Mouse (Mus musculus): ENCODE results near the gene Eif5a.

- TF ChIP-seq POLR2A (IDR thresholded peaks at IDR 0.05; ENCODE audit: borderline replicate concordance, low read depth, low read length) (no peak), CTCF (IDR thresholded peaks at IDR 0.05; ENCODE audit: low read depth, low read length) (peak; percentile 54; the same call in 1 of the 2 replicates)
Measured at GRCm38 (mm10) chr11:69960616-69961015, 38.9 kb upstream of the Eif5a start.

All from bone marrow macrophage, adult 2 months (primary cell).